Mouse (Mus musculus): ENCODE measurements around the gene Neurl1a. TPM values are rescaled to one million over a fixed set of nuclear protein-coding genes. Genes with fewer than 3 reads are reported as not detected.

The Neurl1a gene
- polyA plus RNA-seq, 1 experiment from 2014 or later: 2.7 TPM

GRCm38 (mm10) chr19:47175472-47175871 is 3.1 kb upstream of the Neurl1a start:
- peak; percentile 44 for TF ChIP-seq CTCF (IDR thresholded peaks at IDR 0.05; ENCODE audit: low read depth)
- H3K9me3 ChIP-seq (replicated peaks; ENCODE audit: low read length): no peaks in the 10 kb centered on the region
- H3K9ac ChIP-seq (ENCODE audit: low read depth, low read length): no peak overlapping the region
- H3K4me3 ChIP-seq (replicated peaks; ENCODE audit: low read depth, low read length): no peak overlapping the region
- H3K36me3 ChIP-seq (ENCODE audit: insufficient read depth, low read length): no peaks in the 10 kb centered on the region
- DNase-seq (ENCODE audit: low spot score): no peak
- peaks cover 9% of the 10 kb centered on the region for H3K27me3 ChIP-seq (ENCODE audit: insufficient read depth, low read length)
- H3K4me1 ChIP-seq (replicated peaks; ENCODE audit: insufficient read depth, low read length): peaks cover 5% of the 10 kb centered on the region; the same call in 1 of the 2 replicates
- no peak overlapping the region for H3K4me2 ChIP-seq (ENCODE audit: low read length)
- H3K27ac ChIP-seq: no peak overlapping the region
- 65% methylated on average over 2 of the region's 2 CpGs for WGBS
- ATAC-seq (replicated peaks; ENCODE audit: low FRiP score, low read depth): no peak

GRCm38 (mm10) chr19:47176916-47177505 is 1.6 kb upstream of the Neurl1a start:
- Histone ChIP-seq H3K27me3 (ENCODE audit: insufficient read depth, low read length) (peaks cover 9% of the 10 kb centered on the region), H3K27ac (no peak overlapping the region), H3K36me3 (ENCODE audit: insufficient read depth, low read length) (no peaks in the 10 kb centered on the region), H3K9ac (ENCODE audit: low read depth, low read length) (no peak overlapping the region), H3K4me3 (replicated peaks; ENCODE audit: low read depth, low read length) (no peak overlapping the region), H3K9me3 (replicated peaks; ENCODE audit: low read length) (no peaks in the 10 kb centered on the region), H3K4me1 (replicated peaks; ENCODE audit: insufficient read depth, low read length) (peaks cover 5% of the 10 kb centered on the region; the same call in 1 of the 2 replicates), H3K4me2 (ENCODE audit: low read length) (no peak overlapping the region)
- no peak for DNase-seq (ENCODE audit: low spot score)
- TF ChIP-seq CTCF (IDR thresholded peaks at IDR 0.05; ENCODE audit: low read depth): no peak
- no peak for ATAC-seq (replicated peaks; ENCODE audit: low FRiP score, low read depth)
- 91% methylated on average over 2 of the region's 2 CpGs for WGBS

- H3K4me2 ChIP-seq (ENCODE audit: low read length): peak overlapping the region; percentile 100
- no peak overlapping the region for H3K27ac ChIP-seq
- 22% methylated on average over 10 of the region's 10 CpGs for WGBS
- peaks cover 9% of the 10 kb centered on the region for H3K27me3 ChIP-seq (ENCODE audit: insufficient read depth, low read length)
- peak; percentile 72 for TF ChIP-seq CTCF (IDR thresholded peaks at IDR 0.05; ENCODE audit: low read depth)
- no peaks in the 10 kb centered on the region for H3K9me3 ChIP-seq (replicated peaks; ENCODE audit: low read length)
- H3K9ac ChIP-seq (ENCODE audit: low read depth, low read length): no peak overlapping the region
- H3K4me1 ChIP-seq (replicated peaks; ENCODE audit: insufficient read depth, low read length): peaks cover 5% of the 10 kb centered on the region; the same call in 1 of the 2 replicates
- peak overlapping the region; percentile 70 for H3K4me3 ChIP-seq (replicated peaks; ENCODE audit: low read depth, low read length)
- ATAC-seq (replicated peaks; ENCODE audit: low FRiP score, low read depth) (no peak; the same call in 1 of the 2 replicates), DNase-seq (ENCODE audit: low spot score) (peak; percentile 73)
- no peaks in the 10 kb centered on the region for H3K36me3 ChIP-seq (ENCODE audit: insufficient read depth, low read length)
Observed at GRCm38 (mm10) chr19:47178001-47178400, 619 bp upstream of the Neurl1a start.

DNA sequence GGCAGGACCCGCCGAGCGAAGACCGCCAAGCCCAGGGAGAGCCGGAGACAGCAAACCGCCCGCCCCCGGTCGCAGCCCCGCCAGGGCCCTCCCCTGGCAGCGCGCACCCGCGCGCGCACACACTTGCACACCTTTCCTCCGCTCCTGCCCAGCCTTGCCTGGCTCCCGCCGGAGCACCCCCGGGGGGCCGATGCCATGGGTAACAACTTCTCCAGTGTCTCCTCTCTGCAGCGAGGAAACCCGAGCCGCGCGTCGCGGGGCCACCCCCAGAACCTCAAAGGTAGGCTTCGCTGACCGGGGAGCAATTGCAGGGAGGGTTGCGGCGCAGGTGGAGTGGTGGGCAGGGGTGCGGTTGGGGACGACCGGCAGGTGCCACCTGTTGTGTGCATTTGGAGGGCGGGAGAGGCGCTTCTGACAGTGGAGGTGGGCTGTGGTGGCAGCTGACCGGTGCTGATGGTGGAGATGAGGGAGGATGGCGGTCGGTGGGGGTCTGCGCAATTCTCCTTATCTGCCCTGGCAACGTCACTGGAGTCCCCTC is 721 bp downstream of the Neurl1a start:
- no peak overlapping the region for H3K27ac ChIP-seq
- H3K4me2 ChIP-seq (ENCODE audit: low read length): peak overlapping the region; percentile 100
- H3K27me3 ChIP-seq (ENCODE audit: insufficient read depth, low read length): peaks cover 9% of the 10 kb centered on the region
- H3K36me3 ChIP-seq (ENCODE audit: insufficient read depth, low read length): no peaks in the 10 kb centered on the region
- ATAC-seq (replicated peaks; ENCODE audit: low FRiP score, low read depth) (no peak), DNase-seq (ENCODE audit: low spot score) (peak; percentile 4)
- no peak for TF ChIP-seq CTCF (IDR thresholded peaks at IDR 0.05; ENCODE audit: low read depth)
- H3K4me3 ChIP-seq (replicated peaks; ENCODE audit: low read depth, low read length): peak overlapping the region; percentile 70
- peak overlapping the region; percentile 65 for H3K9ac ChIP-seq (ENCODE audit: low read depth, low read length)
- no peaks in the 10 kb centered on the region for H3K9me3 ChIP-seq (replicated peaks; ENCODE audit: low read length)
- whole genome bisulfite sequencing: 1% methylated on average over 28 of the region's 42 CpGs
- H3K4me1 ChIP-seq (replicated peaks; ENCODE audit: insufficient read depth, low read length): peaks cover 5% of the 10 kb centered on the region; the same call in 1 of the 2 replicates

- Histone ChIP-seq H3K9me3 (replicated peaks; ENCODE audit: low read length) (no peaks in the 10 kb centered on the region), H3K9ac (ENCODE audit: low read depth, low read length) (no peak overlapping the region), H3K27me3 (ENCODE audit: insufficient read depth, low read length) (peaks cover 9% of the 10 kb centered on the region), H3K36me3 (ENCODE audit: insufficient read depth, low read length) (no peaks in the 10 kb centered on the region), H3K4me3 (replicated peaks; ENCODE audit: low read depth, low read length) (peak overlapping the region; percentile 70; the same call in 1 of the 2 replicates), H3K4me2 (ENCODE audit: low read length) (no peak overlapping the region), H3K27ac (no peak overlapping the region), H3K4me1 (replicated peaks; ENCODE audit: insufficient read depth, low read length) (peaks cover 5% of the 10 kb centered on the region; the same call in 1 of the 2 replicates)
- no peak for TF ChIP-seq CTCF (IDR thresholded peaks at IDR 0.05; ENCODE audit: low read depth)
- no peak for ATAC-seq (replicated peaks; ENCODE audit: low FRiP score, low read depth)
- DNase-seq (ENCODE audit: low spot score): no peak
- 14% methylated on average over 8 of the region's 8 CpGs for WGBS
Observed at GRCm38 (mm10) chr19:47180011-47180410, 1.4 kb downstream of the Neurl1a start.

DNA sequence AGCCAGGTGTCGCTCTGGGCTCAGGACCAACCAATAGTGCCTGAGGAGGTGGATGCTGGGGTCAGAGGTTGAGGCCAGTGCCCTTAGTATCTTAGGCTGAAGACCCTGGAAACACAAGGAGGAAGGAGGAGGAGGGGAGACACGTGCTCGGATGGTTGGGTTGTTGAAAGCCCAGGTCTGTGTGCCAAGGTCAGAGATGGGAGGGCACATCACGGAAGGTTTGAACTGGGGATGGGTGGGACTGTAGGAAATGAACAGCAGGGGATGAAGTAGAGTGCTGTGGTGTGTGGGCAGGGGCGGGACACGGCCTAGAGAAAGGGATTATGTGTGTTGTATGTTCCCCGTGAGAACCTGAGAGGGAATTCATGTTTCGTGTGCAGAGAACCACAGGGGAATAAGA is 5.6 kb downstream of the Neurl1a start:
- no peak for TF ChIP-seq CTCF (IDR thresholded peaks at IDR 0.05; ENCODE audit: low read depth)
- Histone ChIP-seq H3K4me1 (replicated peaks; ENCODE audit: insufficient read depth, low read length) (no peaks in the 10 kb centered on the region; the same call in 1 of the 2 replicates), H3K27me3 (ENCODE audit: insufficient read depth, low read length) (peaks cover 9% of the 10 kb centered on the region), H3K9ac (ENCODE audit: low read depth, low read length) (no peak overlapping the region), H3K4me3 (replicated peaks; ENCODE audit: low read depth, low read length) (no peak overlapping the region), H3K36me3 (ENCODE audit: insufficient read depth, low read length) (no peaks in the 10 kb centered on the region), H3K4me2 (ENCODE audit: low read length) (no peak overlapping the region), H3K27ac (no peak overlapping the region), H3K9me3 (replicated peaks; ENCODE audit: low read length) (no peaks in the 10 kb centered on the region)
- DNase-seq (ENCODE audit: low spot score): no peak
- ATAC-seq (replicated peaks; ENCODE audit: low FRiP score, low read depth): no peak
- WGBS: 67% methylated on average over 8 of the region's 8 CpGs
